Mouse (Mus musculus) splenic B cell, adult 2 months (primary cell): ENCODE results near the gene Sv2a.

ENCODE experiments used
- DNase-seq: peaks from one replicate; pipeline ENCODE4 v3.0.0-alpha.2; 2011; ENCODE audit warnings: low read depth, low spot score
- H3K27me3 ChIP-seq: 2 replicates; pipeline ENCODE4 v1.6.1; 2012; ENCODE audit warnings: mild to moderate bottlenecking, low read length, moderate library complexity, mixed read lengths; ENCODE audit not compliant: control insufficient read depth, poor library complexity, insufficient read depth, severe bottlenecking
- H3K36me3 ChIP-seq: 2 replicates; pipeline ENCODE4 v1.6.1; 2012; ENCODE audit warnings: mild to moderate bottlenecking, low read length, moderate library complexity, mixed read lengths; ENCODE audit not compliant: control insufficient read depth, poor library complexity, insufficient read depth, severe bottlenecking

Sv2a gene

GRCm38 (mm10) chr3:96180727-96181477 lies at the start of gene Sv2a:
Gene Sv2a (plus strand): TSS chr3:96181151.
- Histone ChIP-seq H3K27me3 (0 out of 2 replicates have a peak, but pooled peaks cover 2% of the 10 kb centered on the region), H3K36me3 (peaks cover 5% of the 10 kb centered on the region; the same call in 1 of the 2 replicates)
- peak; percentile 62 for DNase-seq

DNA sequence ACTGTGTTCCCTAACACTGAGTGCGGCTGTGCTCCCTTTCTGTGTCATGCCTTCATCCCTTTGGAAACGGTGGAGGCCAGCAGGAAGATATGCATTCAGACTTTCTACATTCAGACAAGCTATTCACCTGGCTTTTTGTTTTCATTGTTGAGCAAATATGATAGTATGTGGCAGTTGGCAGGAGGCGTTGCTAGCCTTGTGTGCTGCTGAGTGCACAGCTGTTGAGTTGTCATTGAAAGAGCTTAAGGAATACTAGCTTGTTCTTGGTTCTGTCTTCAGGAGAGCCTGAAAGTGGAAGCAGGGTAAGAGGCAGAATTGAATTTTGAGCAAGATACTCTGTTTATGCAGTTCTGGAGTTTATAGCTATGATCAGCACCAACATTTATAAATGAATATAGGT lies 48.5 kb upstream of the Sv2a start:
- no peak for DNase-seq
- no peaks in the 10 kb centered on the region for H3K27me3 ChIP-seq

DNA sequence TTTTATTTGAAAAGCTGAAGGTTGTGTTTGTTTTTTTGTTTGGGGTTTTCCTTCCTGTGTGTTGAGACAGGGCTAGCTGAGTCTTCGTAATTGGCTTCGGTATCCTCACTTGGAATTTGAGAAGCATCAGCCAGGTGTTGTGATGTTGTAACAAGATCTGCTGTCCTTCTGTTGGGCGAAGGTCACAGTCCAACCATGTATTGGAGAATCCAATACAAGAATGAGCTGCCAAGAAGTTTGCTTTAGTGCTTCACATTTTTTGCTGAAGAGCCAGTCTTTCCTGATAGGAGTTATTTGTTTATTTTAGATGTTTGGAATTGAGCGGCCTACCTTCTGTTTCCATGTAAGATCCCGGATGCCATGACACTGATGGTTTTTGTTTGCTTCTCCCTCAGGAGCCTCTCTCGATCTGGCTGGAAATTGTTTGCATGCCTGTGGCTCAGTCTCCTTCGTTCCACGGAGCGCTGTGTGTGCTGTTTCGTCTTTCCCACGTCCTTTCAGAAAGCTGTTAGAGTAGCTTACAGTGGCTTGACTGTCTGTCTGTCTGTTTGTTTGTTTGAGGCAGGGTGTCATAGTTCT lies 47.5 kb upstream of the Sv2a start:
- no peak for DNase-seq

More for the DNA sequence above, 48.5 kb upstream of the Sv2a start:
- H3K36me3 ChIP-seq, result 0 out of 2 replicates have a peak, but pooled peaks cover 2% of the 10 kb centered on the region

DNA sequence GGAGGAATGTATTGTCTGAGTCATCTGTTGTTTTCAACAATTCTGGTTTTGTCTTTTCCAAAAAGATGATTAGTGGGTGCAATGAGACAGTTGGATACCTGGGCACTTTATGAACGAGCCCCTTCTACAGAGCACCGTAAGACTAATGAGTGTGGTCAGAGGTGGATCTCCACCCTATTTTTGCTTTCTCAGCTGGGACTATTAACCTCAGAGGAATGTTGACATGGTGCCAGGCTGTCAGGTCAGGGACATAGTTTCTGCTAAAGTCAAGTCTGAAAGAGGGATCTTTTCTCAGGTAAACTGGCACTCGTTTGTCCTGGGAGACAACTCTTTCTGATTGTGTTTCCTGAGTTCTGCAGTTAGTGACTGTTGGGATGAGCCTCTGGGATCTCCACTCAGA lies 45.9 kb upstream of the Sv2a start:
- Histone ChIP-seq H3K36me3 (0 out of 2 replicates have a peak, but pooled peaks cover 2% of the 10 kb centered on the region), H3K27me3 (no peaks in the 10 kb centered on the region)
- no peak for DNase-seq

More for the DNA sequence above, 47.5 kb upstream of the Sv2a start:
- 0 out of 2 replicates have a peak, but pooled peaks cover 2% of the 10 kb centered on the region for H3K36me3 ChIP-seq
- H3K27me3 ChIP-seq, result no peaks in the 10 kb centered on the region

DNA sequence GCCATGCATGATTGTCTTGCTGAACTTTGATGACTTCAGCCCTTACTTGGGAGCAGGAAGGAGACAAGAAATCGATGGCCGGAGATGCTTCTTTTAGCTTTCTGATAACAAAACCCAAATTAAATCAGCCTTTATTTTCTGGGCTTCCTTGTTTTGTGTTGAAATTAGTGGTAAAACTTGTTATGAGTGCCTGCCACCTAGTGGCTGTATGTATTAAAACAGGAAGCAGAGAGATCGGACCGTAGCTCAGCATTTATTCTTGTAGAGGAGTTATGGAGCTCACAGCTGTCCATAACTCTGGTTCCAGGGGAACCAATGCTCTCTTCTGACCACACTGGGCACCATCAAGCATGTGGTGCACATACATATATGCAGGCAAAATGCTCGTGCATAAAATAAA lies 33.0 kb upstream of the Sv2a start:
- H3K36me3 ChIP-seq, result peaks cover 21% of the 10 kb centered on the region; the same call in 1 of the 2 replicates
- peak; percentile 85 for DNase-seq
- H3K27me3 ChIP-seq, result no peaks in the 10 kb centered on the region

DNA sequence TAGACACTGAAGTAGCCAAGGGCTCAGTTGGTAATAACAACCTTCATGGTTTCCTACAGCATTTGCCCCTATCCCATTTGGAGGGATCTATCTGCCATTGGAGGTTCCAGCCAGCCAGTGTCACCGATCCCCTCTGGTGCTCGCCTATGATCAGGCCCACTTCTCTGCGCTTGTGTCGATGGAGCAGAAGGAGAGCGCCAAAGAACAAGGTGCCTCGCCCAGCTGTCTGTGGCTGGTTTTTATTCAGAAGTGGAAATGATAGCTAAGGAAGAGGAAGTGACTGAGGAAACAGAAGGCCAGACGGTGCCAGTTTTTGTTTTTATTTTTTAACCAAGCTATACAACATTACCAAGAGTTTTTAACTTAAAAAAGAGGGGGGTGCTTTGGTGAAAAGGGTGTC lies 29.1 kb upstream of the Sv2a start:
- no peaks in the 10 kb centered on the region for H3K27me3 ChIP-seq
- H3K36me3 ChIP-seq, result peaks cover 15% of the 10 kb centered on the region
- DNase-seq, result peak; percentile 26

DNA sequence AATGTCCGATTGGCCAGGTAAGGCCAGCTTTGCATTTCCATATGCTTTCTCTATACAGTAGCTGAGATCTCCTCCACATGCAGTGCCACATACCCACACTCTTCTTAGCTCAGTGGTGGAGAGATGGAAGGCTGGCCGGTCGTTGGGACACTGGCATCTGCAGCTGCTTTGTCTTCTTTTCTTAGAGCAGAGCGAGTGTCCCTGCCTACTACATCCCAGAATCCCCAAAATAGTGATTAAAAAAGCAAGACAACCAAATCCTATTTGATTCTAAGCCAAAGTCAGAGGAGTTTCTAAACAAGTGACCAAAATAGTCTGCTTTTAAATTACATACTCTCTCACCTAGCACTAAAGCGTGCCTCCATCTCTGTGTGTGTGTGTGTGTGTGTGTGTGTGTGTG lies 28.3 kb upstream of the Sv2a start:
- H3K36me3 ChIP-seq, result peaks cover 14% of the 10 kb centered on the region
- DNase-seq, result no peak
- no peaks in the 10 kb centered on the region for H3K27me3 ChIP-seq

GRCm38 (mm10) chr3:96155501-96155900 lies 25.4 kb upstream of the Sv2a start:
- Histone ChIP-seq H3K27me3 (no peaks in the 10 kb centered on the region), H3K36me3 (peaks cover 14% of the 10 kb centered on the region)
- no peak for DNase-seq

DNA sequence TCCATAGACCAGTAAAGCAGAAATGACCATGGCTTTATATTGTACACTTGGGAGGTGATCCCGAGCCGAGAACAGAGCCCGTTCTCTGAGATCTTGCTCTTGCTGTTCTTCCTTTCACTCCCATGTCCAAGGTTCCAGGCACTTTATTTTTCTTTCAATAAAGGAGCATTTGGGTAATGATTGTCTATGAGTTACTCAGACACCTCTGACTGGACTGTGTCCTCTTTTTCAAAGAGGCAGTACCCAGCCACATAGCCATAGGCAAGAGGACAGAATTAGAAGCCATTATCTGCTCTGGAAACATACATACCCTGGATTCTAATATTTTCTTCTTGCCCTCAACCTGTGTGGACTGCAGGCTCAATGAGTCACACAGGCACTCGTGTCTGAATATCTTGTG lies 21.1 kb upstream of the Sv2a start:
- Histone ChIP-seq H3K36me3 (peaks cover 5% of the 10 kb centered on the region), H3K27me3 (no peaks in the 10 kb centered on the region)
- DNase-seq, result no peak

- Histone ChIP-seq H3K27me3 (no peaks in the 10 kb centered on the region), H3K36me3 (peaks cover 2% of the 10 kb centered on the region; the same call in 1 of the 2 replicates)
- no peak for DNase-seq
These were observed 20.6 kb upstream of the Sv2a start for GRCm38 (mm10) chr3:96160222-96160802.

- no peak for DNase-seq
- Histone ChIP-seq H3K36me3 (0 out of 2 replicates have a peak, but pooled peaks cover 2% of the 10 kb centered on the region), H3K27me3 (no peaks in the 10 kb centered on the region)
These were observed 20.0 kb upstream of the Sv2a start for GRCm38 (mm10) chr3:96160803-96161516.

- Histone ChIP-seq H3K36me3 (0 out of 2 replicates have a peak, but pooled peaks cover 2% of the 10 kb centered on the region), H3K27me3 (no peaks in the 10 kb centered on the region)
- DNase-seq, result no peak
These were observed 18.8 kb upstream of the Sv2a start, which contains the start of gene Mtmr11 for GRCm38 (mm10) chr3:96161869-96162840. Gene Mtmr11 (plus strand): TSS chr3:96162004.

- no peaks in the 10 kb centered on the region for H3K36me3 ChIP-seq
- no peaks in the 10 kb centered on the region for H3K27me3 ChIP-seq
- DNase-seq, result no peak
These were observed 17.9 kb upstream of the Sv2a start for GRCm38 (mm10) chr3:96163040-96163439.
